25 mouse cellular contexts compared by ENCODE assay signal in the genomic region with DNA sequence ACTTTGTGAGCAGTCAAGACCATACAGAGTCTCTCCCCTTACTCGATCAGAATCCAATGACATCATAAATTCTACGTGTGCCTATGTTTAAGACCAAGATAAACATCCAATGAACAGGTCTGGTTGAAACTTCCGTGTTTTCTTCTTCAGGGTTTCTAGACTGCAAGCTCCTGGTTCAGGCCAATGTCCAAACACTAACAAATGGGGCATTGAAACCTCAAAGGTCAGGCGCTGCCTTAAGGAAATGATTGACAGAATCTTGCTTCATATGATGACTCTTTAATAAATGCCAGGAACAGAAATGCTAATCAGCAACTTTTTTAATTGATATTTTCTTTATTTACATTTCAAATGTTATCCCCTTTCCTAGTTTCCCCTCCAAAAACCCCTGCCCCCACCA. TPM values are rescaled to one million over a fixed set of nuclear protein-coding genes. Genes with fewer than 3 reads are reported as not detected.
DNase-seq lines count a peak whose midpoint lies in the region; ATAC-seq and TF ChIP-seq lines count a peak whose summit lies in the region.
"Had no signal": no experiment of that assay in that cellular context is flagged by ENCODE, and none has a peak within 500 bp of the region (broad histone marks: within the 10 kb centered on the region; RNA-seq: fewer than 3 reads in every experiment).

No protein-coding gene starts in this region.

- no peaks in the 10 kb centered on the region for H3K27me3 ChIP-seq in kidney, adult 2 months (replicated peaks; ENCODE audit: control insufficient read depth, insufficient read depth, low read length)
- H3K27me3 ChIP-seq in kidney, embryonic 15.5 days = no peaks in the 10 kb centered on the region
- H3K27me3 ChIP-seq in intestine, embryonic 16.5 days (replicated peaks; ENCODE audit: control insufficient read depth, insufficient read depth, low read length) = no peaks in the 10 kb centered on the region
- H3K27me3 ChIP-seq: CH12.LX; hindbrain, embryonic 12.5 days had no signal

- TF ChIP-seq CTCF in kidney, adult 2 months (conservative IDR thresholded peaks at IDR 0.05; ENCODE audit: insufficient read depth, insufficient read length, low read depth, low read length) = no peak

- DNase-seq in kidney, adult 2 months = peak; percentile 88
- DNase-seq in kidney, postnatal 10 days = peak; percentile 25
- peak; percentile 19 for DNase-seq in yolk sac, embryonic 10.5 days (ENCODE audit: low spot score)
- no peak for DNase-seq in adrenal gland, postnatal 14 days
- DNase-seq: adrenal gland, postnatal 25 days; cerebellum, adult 18-20 months; cerebellum, adult 9-11 months; cerebellum, postnatal 36 days; gastrocnemius, adult 2 months; gastrocnemius, postnatal 36 days; heart, postnatal 10 days; heart, postnatal 4 days had no signal

- WGBS in kidney, adult 2 months = 45% methylated on average over 4 of the region's 4 CpGs
- 61% methylated on average over 4 of the region's 4 CpGs for WGBS in kidney, embryonic 15.5 days
- WGBS in intestine, embryonic 16.5 days = 53% methylated on average over 4 of the region's 4 CpGs

- no peaks in the 10 kb centered on the region; the same call in 1 of the 2 replicates for H3K4me1 ChIP-seq in kidney, adult 2 months (ENCODE audit: control insufficient read depth, insufficient read depth, low read length)
- H3K4me1 ChIP-seq in kidney, embryonic 15.5 days = no peaks in the 10 kb centered on the region
- no peaks in the 10 kb centered on the region for H3K4me1 ChIP-seq in intestine, embryonic 16.5 days (ENCODE audit: control insufficient read depth, insufficient read depth, low read length)
- H3K4me1 ChIP-seq: forebrain, embryonic 10.5 days; heart, embryonic 10.5 days; hindbrain, embryonic 12.5 days had no signal

- no peaks in the 10 kb centered on the region for H3K9me3 ChIP-seq in kidney, embryonic 15.5 days (replicated peaks)
- no peaks in the 10 kb centered on the region for H3K9me3 ChIP-seq in intestine, embryonic 16.5 days (ENCODE audit: control insufficient read depth, low read length)
- H3K9me3 ChIP-seq: forebrain, embryonic 10.5 days; heart, embryonic 10.5 days; hindbrain, embryonic 12.5 days had no signal

- peak overlapping the region; percentile 89; the same call in 1 of the 2 replicates for H3K27ac ChIP-seq in kidney, adult 2 months (ENCODE audit: insufficient read depth, low read depth, low read length)
- H3K27ac ChIP-seq in kidney, embryonic 15.5 days = no peak overlapping the region
- H3K27ac ChIP-seq in intestine, embryonic 16.5 days (ENCODE audit: low read length) = no peak overlapping the region
- H3K27ac ChIP-seq: forebrain, embryonic 10.5 days; gastrocnemius, adult 2 months; heart, embryonic 10.5 days; hindbrain, embryonic 12.5 days had no signal

- ATAC-seq in kidney, embryonic 15.5 days (replicated peaks; ENCODE audit: low FRiP score) = no peak
- ATAC-seq in intestine, embryonic 16.5 days = peak; percentile 71
- no peak for ATAC-seq in erythroid progenitor cell, adult 5-6 weeks (replicated peaks; ENCODE audit: low FRiP score, poor library complexity, severe bottlenecking)
- ATAC-seq: activated CD4-positive, CD25-positive, alpha-beta regulatory T cell, adult 4 months; forebrain, embryonic 14.5 days; Patski had no signal

- no peak overlapping the region for H3K4me3 ChIP-seq in kidney, adult 2 months (ENCODE audit: insufficient read depth, low read depth, low read length)
- H3K4me3 ChIP-seq in kidney, embryonic 15.5 days (replicated peaks) = no peak overlapping the region
- no peak overlapping the region for H3K4me3 ChIP-seq in intestine, embryonic 16.5 days (ENCODE audit: low read length)
- H3K4me3 ChIP-seq: forebrain, embryonic 10.5 days; gastrocnemius, adult 2 months; heart, embryonic 10.5 days; hindbrain, embryonic 12.5 days had no signal

- H3K9ac ChIP-seq in kidney, embryonic 15.5 days = no peak overlapping the region
- no peak overlapping the region for H3K9ac ChIP-seq in intestine, embryonic 16.5 days (ENCODE audit: low read depth, low read length)
- H3K9ac ChIP-seq: hindbrain, embryonic 12.5 days had no signal

- no peak overlapping the region for H3K4me2 ChIP-seq in kidney, embryonic 15.5 days
- H3K4me2 ChIP-seq in intestine, embryonic 16.5 days (ENCODE audit: low read depth, low read length) = no peak overlapping the region
- H3K4me2 ChIP-seq: hindbrain, embryonic 12.5 days had no signal

- no peaks in the 10 kb centered on the region for H3K36me3 ChIP-seq in kidney, adult 2 months (ENCODE audit: control insufficient read depth, insufficient read depth, low read length)
- no peaks in the 10 kb centered on the region for H3K36me3 ChIP-seq in kidney, embryonic 15.5 days
- no peaks in the 10 kb centered on the region for H3K36me3 ChIP-seq in intestine, embryonic 16.5 days (ENCODE audit: control insufficient read depth, insufficient read depth, low read length)
- H3K36me3 ChIP-seq: forebrain, embryonic 10.5 days; heart, embryonic 10.5 days; hindbrain, embryonic 12.5 days had no signal

- TF ChIP-seq POLR2A in kidney, adult 2 months (IDR thresholded peaks at IDR 0.05; ENCODE audit: low read depth, low read length) = no peak

RNA-seq across cellular contexts. Expression of a gene that starts 18.5 kb away (rescaled TPM):
- polyA plus RNA-seq in kidney, adult 2 months (2012; rRNA removed) = not detected in 2 replicates
- not detected in 2 replicates for polyA plus RNA-seq in kidney, embryonic 15.5 days (2015; fragmentation: Nextera tagmentation; extraction: Ambion mirVana)
- not detected in 2 replicates for polyA plus RNA-seq in intestine, embryonic 16.5 days (2015; fragmentation: Nextera tagmentation; extraction: Ambion mirVana)
- not detected in 2 replicates for total RNA-seq in adrenal gland, postnatal 14 days (2021)
- total RNA-seq in erythroid progenitor cell, adult 5-6 weeks (2015; ENCODE audit: low replicate concordance) = not detected in 2 replicates
- not detected in 2 replicates for total RNA-seq in erythroid progenitor cell, adult 5-6 weeks (2017; ENCODE audit: low replicate concordance)
- total RNA-seq: adrenal gland, adult 18-20 months; adrenal gland, postnatal 25 days; gastrocnemius, adult 2 months; gastrocnemius, postnatal 36 days; heart, postnatal 10 days; heart, postnatal 4 days had no signal
- polyA plus RNA-seq: activated CD4-positive, CD25-positive, alpha-beta regulatory T cell, adult 4 months; embryonic facial prominence, embryonic 14.5 days; forebrain, embryonic 10.5 days; heart, embryonic 10.5 days; heart, embryonic 14.5 days; hindbrain, embryonic 12.5 days had no signal

RNA-seq across cellular contexts. Expression of a gene that starts 18.9 kb away (rescaled TPM):
- polyA plus RNA-seq in kidney, adult 2 months (2012; rRNA removed) = 8.9 and 10.4 TPM in 2 replicates
- polyA plus RNA-seq in kidney, embryonic 15.5 days (2015; fragmentation: Nextera tagmentation; extraction: Ambion mirVana) = 6.3 and 6.5 TPM in 2 replicates
- 2.3 TPM in 2 replicates for polyA plus RNA-seq in intestine, embryonic 16.5 days (2015; fragmentation: Nextera tagmentation; extraction: Ambion mirVana)
- 13.8 and 17.0 TPM in 2 replicates for total RNA-seq in adrenal gland, postnatal 14 days (2021)
- 4.7 and 10.5 TPM in 2 replicates for total RNA-seq in erythroid progenitor cell, adult 5-6 weeks (2015; ENCODE audit: low replicate concordance)
- 1.7 and 4.2 TPM in 2 replicates for total RNA-seq in erythroid progenitor cell, adult 5-6 weeks (2017; ENCODE audit: low replicate concordance)

RNA-seq across cellular contexts. Expression of a gene that starts 39.7 kb away (rescaled TPM):
- 7.9 and 10.0 TPM in 2 replicates for polyA plus RNA-seq in kidney, adult 2 months (2012; rRNA removed)
- polyA plus RNA-seq in kidney, embryonic 15.5 days (2015; fragmentation: Nextera tagmentation; extraction: Ambion mirVana) = 15.9 and 17.4 TPM in 2 replicates
- 6.6 and 7.2 TPM in 2 replicates for polyA plus RNA-seq in intestine, embryonic 16.5 days (2015; fragmentation: Nextera tagmentation; extraction: Ambion mirVana)
- 96.9 and 114 TPM in 2 replicates for total RNA-seq in adrenal gland, postnatal 14 days (2021)
- 3.6 TPM in 1 of 2 replicates, not detected in the other for total RNA-seq in erythroid progenitor cell, adult 5-6 weeks (2015; ENCODE audit: low replicate concordance)
- total RNA-seq in erythroid progenitor cell, adult 5-6 weeks (2017; ENCODE audit: low replicate concordance) = 0.15 and 3.7 TPM in 2 replicates
